Mouse (Mus musculus): ENCODE results near the gene Oas1c.
"Not testable (repeated sequence)": the region's sequence is repeated elsewhere in the genome, so short reads cannot be mapped to it uniquely, and the experiment has no call there.

Oas1c gene

DNA sequence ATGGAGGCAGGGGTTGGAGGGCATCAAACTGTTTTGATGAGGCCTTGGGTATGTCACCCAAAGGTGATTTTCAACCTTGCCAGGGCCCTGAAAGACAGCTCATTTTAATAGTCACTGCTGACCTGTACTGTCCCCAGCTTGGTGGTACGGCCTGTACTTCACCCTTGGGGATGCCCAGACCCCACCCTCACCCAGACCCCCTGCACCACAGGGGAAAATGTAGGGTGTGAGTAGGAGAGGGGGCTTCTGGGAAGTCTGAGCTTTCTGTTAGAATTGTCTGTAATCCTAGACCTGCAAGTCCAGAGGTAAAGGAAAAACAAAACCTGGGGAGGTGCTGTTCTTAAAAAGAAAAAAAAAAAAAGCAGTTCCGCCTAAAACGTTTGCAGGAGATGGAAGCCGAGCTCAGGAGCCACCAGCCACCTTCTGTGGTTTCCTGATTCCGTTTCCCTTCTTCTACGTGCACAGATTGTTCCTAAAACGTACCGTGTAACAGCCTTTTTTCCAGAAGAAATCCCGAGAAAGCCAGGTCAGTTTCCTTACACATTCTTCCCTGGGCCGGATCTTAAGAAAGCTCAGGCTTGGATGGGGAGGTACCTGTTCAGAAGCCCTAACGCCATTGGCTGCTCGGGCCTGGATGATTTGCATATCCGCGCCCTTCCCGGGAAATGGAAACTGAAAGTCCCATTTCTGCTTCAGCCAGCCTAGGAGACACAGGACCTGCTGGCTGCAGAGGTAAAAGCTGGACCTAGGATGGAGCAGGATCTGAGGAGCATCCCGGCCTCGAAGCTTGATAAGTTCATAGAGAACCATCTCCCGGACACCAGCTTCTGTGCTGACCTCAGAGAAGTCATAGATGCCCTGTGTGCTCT lies at the start of gene Oas1c:
TSS of gene Oas1c (minus strand) at position 564 of the 869 bp plus-strand sequence.
- DNase-seq (ENCODE audit: low spot score): peak; percentile 72

DNA sequence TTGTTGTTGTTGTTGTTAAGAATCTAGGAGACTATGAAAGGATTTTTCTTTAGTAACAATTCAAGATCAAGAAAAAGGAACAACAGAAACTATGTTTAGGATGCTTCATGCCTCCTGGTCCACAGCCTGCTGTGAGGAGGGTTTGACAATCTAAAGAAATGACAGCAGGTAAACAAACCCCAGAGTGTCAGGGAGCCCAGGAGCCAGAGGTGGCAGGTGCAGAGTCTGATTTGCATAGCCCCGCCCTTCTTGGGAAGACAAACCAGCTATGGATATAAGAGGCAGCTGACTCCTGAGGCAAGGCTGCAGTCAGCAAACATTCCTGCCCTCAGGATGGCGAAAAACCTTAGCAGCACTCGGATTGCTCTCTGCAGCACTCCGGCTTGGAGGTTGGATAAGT lies 48.8 kb upstream of the Oas1c start, which contains the start of gene Oas1h:
TSS of gene Oas1h (plus strand) at position 301 of the 400 bp plus-strand sequence.
- DNase-seq (ENCODE audit: low spot score): no peak

DNA sequence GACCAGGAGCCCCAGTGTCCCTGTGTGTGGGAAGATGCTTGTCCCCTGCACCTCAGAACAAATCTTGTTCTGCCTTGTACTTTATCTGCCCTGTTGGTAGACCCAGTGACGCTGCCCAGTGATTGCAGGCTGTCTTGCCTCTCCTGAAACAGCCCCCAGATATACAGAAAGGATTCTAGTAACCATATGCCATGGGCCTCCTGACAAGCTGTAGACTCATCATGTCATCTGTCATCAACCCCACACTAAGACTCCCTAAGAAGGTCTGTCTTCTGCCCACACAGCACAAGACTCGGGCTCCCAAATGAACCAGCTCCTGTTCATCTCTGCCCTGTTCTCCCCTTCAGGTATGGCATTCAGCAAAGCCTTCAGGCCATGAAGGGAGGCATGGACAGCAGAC lies 46.9 kb upstream of the Oas1c start:
- DNase-seq (ENCODE audit: low spot score): no peak

DNA sequence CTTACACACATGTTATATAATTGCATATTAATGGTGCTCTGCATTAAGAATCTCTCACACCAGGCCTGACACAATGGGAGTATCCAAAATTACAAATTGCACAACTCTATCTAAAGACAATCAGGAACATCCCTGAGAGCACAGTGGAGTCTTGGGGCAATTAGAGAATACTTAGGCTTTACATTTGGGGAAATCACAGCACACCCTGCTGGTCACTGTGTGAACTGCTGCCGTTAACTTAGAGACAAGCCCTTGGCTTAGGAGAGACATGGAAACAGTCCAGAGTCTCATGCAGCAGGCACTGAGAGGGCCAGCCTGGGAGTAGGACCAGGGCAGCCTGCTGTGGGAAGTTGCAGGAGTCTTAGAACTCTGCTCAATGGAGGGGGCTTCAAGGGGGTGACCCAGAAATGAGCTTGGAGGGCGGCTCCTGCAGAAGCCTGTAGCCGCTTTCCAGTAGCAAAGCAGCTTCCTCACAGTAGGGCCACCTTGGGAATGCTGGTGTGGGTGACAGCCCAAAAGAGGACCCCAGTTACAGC lies 37.4 kb upstream of the Oas1c start:
- DNase-seq (ENCODE audit: low spot score): peak; percentile 2

DNA sequence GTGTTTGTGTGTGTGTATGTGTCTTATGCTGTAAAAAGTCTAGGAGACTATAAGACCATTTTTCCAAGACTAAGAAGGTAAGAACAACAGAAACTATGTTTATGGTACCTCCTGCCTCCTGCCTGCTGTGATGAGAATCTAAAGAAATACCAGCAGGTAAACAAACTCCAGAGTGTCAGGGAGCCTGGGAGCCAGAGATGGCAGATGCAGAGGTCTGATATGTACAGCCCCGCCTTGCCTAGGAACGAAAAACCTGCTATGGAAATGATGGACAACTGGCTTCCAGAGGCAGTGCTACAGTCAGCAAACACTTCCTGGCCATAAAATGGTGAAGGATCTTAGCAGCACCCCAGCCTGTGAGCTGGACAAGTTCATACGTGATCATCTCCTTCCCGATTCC lies 34.8 kb upstream of the Oas1c start, which contains the start of gene Oas1f:
TSS of gene Oas1f (plus strand) at position 301 of the 400 bp plus-strand sequence.
- DNase-seq (ENCODE audit: low spot score): no peak

DNA sequence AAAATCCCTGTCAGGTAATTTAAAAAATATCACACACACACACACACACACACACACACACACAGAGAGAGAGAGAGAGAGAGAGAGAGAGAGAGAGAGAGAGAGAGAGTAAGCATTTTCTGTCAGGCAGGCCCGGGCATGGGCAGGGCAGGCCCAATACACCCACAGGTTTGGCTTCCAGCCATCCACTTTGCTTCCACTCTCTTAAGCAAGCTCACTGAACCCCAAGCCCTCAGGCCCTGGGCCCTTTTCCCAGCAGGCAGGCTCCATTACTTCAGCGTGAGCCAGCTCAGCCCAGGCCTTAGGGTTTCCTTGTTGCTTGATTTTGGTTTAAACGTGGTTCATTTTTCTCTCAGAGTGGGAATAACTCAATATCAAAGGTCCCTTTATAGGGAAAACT lies 32.4 kb upstream of the Oas1c start:
- no peak for DNase-seq (ENCODE audit: low spot score)

DNA sequence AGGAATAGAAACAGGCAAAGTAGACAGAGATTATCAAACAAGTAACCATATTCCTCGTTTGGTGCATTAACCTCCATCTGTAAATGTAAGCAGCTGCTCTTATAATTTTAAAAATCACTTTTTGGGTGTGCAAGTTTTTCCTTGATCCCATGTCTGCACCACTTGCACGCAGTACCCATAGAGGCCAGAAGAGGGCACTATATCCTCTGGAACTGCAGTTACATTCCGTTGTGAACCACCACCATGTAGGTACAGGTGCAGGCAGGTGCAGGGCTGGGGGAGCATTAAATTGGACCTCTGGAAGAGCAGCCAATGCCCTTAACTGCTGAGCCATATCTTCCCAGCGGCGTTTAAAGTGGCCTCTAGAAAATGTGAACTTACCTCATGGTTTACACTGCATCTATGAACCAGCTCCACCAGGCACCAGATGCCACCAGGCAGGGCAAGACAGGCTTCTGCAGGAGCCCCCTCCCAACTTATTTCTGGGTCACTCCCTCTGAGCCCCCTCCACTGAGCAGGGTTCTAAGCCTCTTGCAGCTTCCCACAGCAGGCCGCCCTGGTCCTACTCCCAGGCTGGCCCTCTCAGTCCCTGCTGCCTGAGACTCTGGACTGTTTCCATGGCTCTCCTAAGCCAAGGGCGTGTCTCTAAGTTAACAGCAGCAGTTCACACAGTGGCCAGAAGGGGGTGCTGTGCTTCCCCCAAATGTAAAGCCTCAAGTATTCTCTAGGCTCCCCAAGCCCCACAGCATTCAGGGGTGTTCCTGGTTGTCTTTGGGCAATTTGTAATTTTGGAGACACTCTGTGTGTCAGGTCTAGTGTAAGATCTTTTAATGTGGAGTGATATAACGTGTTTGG lies 24.6 kb upstream of the Oas1c start:
- no peak for DNase-seq (ENCODE audit: low spot score)

DNA sequence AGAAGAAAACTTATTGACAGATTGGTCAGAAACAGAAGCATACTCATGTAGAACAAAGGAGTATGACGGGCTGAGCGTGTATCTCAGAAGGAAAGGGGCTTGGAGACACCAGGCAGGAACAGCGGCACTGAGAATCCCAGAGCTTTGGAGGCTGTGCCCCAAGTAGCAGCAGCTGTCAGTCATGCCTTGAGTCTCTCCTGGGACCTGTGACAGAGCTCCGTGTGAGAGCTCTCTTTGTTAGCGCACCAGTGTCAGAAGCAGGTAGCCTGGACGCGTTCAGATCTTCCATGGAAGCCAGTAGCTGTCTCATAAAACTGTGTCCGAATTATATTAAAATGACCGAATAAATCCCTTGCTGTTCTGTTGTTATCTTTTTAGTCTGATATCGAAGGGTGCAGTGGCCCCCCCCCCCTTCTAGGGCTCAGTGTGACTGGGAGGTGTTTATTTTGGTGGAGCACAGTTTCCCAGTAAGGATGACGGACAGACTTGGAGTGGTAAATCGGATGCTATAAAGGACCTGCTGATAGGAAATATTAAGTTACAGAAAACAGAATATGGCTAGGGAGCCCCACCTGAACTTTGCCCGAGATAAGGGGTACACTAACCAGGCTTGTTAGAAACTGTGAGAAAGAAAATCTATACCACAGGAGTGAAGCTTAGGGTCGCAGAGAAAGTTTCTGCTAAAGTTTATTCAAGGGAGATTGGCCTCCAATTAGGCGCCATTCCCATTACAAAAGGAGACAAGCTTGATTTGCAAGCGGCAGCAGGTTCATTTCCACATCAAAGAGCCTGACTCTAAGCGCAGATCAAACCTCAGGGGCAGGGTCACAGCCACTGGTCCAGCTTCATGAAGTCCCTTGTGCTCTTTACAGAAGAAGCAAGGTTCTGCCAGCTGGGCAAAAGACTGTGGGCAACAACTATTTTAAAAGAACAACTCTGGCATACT lies 21.3 kb upstream of the Oas1c start:
- DNase-seq (ENCODE audit: low spot score): no peak

DNA sequence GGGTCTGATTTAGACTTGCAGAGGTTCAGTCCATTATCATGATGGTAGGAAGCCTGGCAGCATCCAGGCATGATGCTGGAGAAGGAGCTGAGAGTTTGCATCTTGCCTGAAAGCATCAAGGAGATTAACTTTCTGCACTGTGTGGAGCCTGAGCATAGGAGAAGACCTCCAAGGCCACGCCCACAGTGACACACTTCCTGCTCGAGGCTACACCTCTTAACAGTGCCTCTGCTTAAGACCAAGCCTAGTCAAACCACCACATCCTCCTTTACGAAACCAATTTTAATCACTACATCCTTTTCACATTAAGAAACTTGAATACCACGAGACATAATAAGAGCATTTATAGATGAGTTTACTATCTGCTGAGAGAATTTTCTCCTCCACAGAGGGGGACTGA lies 18.7 kb upstream of the Oas1c start:
- no peak for DNase-seq (ENCODE audit: low spot score)

DNA sequence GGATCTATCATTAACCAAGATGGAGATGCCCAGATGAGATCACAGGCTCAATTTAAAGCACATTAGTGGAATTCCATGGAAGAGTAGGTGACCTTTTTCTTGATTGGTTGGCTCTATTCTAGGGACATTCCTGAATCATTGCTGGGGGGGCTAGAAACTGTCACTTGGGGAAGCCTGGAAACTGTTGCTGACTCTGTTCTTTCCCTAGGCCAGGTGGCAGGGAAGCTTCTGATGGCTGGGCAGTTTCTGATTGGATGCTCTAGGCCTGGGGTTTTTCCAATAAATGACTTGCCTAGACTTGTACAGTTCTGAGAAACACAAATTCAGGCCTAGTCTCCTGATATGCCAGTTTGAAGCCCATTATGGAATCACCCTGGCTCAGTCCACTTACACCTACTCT lies 6.7 kb upstream of the Oas1c start:
- DNase-seq (ENCODE audit: low spot score): no peak

DNA sequence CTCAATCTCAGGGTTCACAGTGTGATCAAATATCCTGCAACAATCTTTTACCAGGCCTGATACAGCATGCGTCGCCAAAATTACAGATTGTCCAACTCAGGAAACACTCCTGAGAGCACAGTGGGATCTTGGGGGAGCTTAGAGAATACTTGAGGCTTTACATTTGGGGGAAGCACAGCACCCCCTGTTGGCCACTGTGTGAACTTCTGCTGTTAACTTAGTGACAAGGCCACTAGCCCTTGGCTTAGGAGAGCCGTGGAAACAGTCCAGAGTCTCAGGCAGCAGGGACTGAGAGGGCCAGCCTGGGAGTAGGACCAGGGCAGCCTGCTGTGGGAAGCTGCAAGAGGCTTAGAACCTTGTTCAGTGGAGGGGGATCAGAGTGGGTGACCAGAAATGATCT lies 3.6 kb upstream of the Oas1c start:
- no peak for DNase-seq (ENCODE audit: low spot score)

DNA sequence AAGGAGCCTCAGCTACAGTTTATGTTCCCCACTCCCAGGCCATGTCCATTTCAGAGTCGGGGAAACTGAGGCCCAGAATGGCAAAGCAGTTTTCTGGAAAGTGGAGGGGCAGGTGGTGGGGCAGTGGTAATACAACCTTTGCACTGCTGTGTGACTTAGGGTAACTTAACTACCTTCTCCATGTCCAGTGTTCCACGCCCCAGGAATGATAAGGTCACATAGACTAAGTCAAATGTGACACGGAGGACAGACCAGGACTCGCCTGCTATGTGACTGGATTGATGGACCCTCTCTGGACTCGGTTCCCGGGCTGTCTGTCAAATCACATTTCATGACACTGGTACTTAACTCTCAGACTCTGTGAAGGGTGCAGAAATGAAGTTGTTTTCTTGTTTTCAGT lies 709 bp upstream of the Oas1c start:
- DNase-seq (ENCODE audit: low spot score): no peak

DNA sequence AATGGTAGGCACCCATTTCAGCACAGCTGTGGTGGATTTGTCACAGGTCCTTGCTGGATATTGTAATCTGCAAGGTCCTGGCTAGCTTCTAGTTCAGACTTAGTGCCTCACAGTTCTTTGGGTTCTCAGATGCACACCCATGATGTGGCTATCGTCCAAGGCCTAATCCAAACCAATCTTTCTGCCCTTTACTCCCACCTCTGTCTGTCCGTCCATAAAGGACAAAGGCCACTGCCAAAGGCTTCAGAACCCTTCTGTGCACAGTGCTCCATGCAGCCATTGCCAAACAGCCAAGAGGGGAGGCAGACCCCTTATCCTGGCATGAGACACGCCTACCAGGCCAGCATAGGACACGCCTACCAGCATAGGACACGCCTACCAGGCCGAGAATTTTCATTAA lies 3.1 kb downstream of the Oas1c start:
- no peak for DNase-seq (ENCODE audit: low spot score)

DNA sequence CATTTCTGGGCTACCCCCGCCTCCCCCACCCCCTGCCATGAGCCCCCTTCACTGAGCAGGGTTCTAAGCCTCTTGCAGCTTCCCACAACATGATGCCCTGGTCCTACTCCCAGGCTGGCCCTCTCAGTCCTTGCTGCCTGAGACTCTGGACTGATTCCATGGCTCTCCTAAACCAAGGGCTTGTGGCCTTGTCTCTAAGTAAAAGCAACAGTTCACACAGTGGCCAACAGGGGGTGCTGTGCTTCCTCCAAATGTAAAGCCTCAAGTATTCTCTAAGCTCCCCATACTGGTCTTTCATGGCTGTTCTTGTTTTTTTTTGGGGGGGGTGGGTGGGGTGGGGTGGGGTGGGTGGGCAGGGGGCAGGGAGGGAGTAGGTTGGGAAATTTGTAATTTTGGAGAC lies 5.9 kb downstream of the Oas1c start:
- DNase-seq (ENCODE audit: low spot score): peak; percentile 25

DNA sequence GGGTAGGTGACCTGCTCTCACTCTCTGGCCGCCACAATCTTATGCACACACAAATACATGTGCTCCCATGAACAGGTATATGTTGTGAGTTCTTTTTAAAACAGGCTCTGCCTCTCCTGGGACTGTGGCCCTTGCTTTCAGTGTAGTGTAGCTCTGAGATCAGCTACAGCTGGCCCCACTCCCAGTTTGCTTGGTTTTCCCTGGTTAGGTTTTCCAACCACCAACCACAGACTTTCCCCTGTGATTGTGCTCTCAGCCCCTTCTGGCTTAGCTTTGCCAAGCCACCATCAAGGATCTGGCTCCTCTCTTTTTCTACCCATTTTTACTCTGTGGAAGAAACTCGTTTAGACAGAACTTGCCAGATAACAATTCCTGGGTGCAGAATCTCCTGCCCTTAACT lies 8.7 kb downstream of the Oas1c start:
- DNase-seq (ENCODE audit: low spot score): no peak

DNA sequence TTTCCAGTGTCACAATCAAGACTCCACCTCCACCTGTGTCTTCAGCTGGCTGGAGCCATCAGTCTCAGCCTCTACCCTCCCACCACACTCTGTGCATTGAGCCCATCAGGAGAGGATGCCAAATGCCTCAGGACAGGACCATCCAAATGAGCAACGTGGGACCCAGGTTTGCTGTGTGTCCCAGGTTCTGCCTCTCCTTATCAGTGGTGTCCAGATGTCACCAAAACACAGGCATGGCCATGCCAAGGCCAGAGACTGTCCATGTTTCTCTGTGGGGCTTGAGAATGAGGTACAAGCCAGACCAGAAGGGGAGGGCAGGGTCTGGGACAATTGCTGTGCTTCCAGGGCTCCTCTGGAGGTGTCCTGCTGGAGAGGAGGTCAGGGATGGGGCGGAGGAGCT lies 13.4 kb downstream of the Oas1c start:
- not testable (repeated sequence) for DNase-seq (ENCODE audit: low spot score)

DNA sequence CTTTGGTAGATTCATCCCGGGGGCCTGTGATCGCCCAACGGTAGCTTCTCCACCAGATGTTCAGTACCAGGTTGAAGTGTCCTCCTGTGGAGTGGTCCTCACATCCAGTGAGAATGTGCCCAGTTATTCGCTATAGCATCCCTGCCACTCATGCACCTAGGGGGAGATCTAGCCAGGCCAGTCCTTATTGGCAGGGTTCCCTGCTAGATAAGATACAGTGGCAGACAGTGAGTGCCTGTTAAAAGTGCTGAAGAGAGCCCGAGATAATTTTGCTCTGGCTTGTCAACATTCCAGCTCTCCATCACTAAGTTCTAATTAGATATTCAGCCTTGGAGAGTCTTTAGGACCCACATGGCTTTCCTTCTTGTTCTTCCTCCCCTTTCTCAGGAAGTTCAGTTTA lies 14.2 kb downstream of the Oas1c start:
- not testable (repeated sequence) for DNase-seq (ENCODE audit: low spot score)

DNA sequence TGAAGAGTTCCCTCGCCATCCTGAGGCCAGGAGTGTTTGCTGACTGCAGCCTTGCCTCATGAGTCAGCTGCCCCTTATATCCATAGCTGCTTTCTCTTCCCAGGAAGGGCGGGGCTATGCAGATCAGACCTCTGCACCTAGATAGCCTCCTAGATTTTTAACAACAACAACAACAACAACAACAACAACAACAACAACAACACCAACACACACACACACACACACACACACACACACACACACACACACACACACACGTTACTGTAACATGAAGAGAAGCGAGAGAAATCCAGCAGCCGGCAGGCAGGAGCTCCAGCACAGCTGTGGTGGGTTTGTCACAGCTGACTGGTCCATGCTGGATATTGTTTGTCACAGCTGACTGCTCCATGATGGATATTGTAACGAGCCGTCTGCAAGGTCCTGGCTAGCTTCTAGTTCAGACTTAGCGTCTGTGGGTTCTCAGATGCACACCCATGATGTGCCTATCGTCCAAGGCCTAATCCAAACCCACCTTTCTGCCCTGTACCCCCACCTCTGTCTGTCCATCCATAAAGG lies 16.8 kb downstream of the Oas1c start, which contains the start of gene Oas1e:
TSS of gene Oas1e (minus strand) at position 51 of the 555 bp plus-strand sequence.
- DNase-seq (ENCODE audit: low spot score): not testable (repeated sequence)

DNA sequence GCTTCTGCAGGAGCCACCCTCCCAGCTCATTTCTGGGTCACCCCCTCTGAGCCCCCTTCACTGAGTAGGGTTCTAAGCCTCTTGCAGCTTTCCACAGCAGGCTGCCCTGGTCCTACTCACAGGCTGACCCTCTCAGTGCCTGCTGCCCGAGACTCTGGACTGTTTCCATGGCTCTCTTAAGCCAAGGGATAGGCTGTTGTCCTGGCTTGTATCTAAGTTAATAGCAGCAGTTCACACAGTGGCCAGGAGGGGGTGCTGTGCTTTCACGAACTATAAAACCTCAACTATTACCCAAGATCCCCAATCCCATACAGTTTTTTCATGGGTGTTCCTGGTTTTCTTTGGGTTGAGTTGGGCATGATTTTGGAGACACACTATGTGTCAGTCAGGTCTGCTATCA lies 19.3 kb downstream of the Oas1c start:
- peak; percentile 28 for DNase-seq (ENCODE audit: low spot score)

DNA sequence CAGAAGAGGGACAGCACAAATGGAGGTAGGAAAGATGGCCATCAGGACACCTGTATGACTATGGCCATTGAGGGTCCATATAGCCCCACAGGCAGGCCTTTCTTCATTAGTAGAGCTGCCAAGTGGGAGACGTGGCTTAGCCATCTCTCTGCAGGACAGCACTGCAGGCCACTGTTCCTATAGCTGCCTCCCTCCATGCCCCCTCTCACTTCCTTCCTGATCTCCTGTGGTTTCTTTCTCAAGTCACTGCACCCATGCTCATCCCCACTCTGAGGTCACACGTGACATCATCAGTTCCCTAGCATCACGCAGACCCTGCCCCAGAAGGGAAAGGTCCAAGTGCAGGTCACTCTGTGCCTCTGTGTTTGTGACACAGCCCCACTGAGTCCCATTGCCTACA lies 25.3 kb downstream of the Oas1c start:
- DNase-seq (ENCODE audit: low spot score): no peak

DNA sequence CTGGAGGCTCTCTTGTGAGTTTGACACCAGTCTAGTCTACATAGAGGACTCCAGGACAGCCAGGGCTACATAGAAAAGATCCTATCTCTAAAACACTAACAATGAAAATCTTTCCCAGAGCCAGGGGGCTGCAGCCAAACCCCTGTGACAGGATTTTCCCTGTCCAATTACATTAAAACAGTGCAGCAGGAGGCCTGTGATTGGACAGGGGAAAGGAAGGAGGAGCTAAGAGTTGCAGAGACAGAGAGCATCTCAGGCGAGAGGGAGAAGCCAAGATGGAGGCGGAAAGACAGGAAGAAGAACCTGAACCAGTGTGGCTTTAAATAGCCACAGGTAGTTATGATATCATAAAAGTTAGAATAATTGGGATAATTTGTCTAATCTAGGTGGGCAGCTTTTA lies 29.9 kb downstream of the Oas1c start:
- no peak for DNase-seq (ENCODE audit: low spot score)
